Mouse (Mus musculus) kidney, adult 2 months (tissue): ENCODE data around the gene Tbc1d12.

Source experiments
- CTCF ChIP-seq: fragments of 200-500 bp; conservative IDR thresholded peaks from 2 replicates; pipeline ENCODE4 v1.5.1; 2011; ENCODE audit warnings: low read depth, mild to moderate bottlenecking, control low read depth, low read length, moderate library complexity, mixed read lengths; ENCODE audit not compliant: insufficient read depth, insufficient read length
- POLR2A ChIP-seq: fragments of 200-500 bp; IDR thresholded peaks from one replicate; pipeline ENCODE4 v1.6.1; 2011; ENCODE audit warnings: low read depth, low read length, control low read depth

- TF ChIP-seq POLR2A (no peak), CTCF (no peak)
Observed at GRCm38 (mm10) chr19:38837171-38837641, 827 bp downstream of the Tbc1d12 start.
